Mouse (Mus musculus) megakaryocyte, adult 5-6 weeks (primary cell): ENCODE data around the gene Olfr1336. TPM values are rescaled to one million over a fixed set of nuclear protein-coding genes. Genes with fewer than 3 reads are reported as not detected.
"Not testable (repeated sequence)": the region's sequence is repeated elsewhere in the genome, so short reads cannot be mapped to it uniquely, and the experiment has no call there.

Source experiments
- ATAC-seq: 2 replicates; pipeline ENCODE4 v1.8.0; 2016; ENCODE audit warnings: mild to moderate bottlenecking, inconsistent platforms; ENCODE audit not compliant: poor library complexity, severe bottlenecking
- total RNA-seq, 2 experiments: library from RNA; stranded (forward) in 1 of 2; stranded (reverse) in 1 of 2; fragments of 153-499, 151-499 nt in 1 of 2; fragments of 221-1000, 200-1000 nt in 1 of 2; gene quantifications; 2 replicates each; pipeline versions ENCODE4 v1.2.3 to v1.2.4; 2015 to 2017

The Olfr1336 gene
- total RNA-seq (2015): not detected in 2 replicates
- not detected in 2 replicates for total RNA-seq (2017)

- no peak for ATAC-seq
These were observed at the start of gene Olfr1336 for GRCm38 (mm10) chr7:6455868-6456267. Gene Olfr1336, plus strand, starts transcription at chr7:6456168.

GRCm38 (mm10) chr7:6410043-6410442 is 45.9 kb upstream of the Olfr1336 start, which contains the start of gene Gm20715:
Gene Gm20715, plus strand, starts transcription at chr7:6410277.
- ATAC-seq: peak; percentile 100

- no peak for ATAC-seq
These were observed 41.1 kb upstream of the Olfr1336 start for GRCm38 (mm10) chr7:6414626-6415441.

GRCm38 (mm10) chr7:6415442-6415787 is 40.6 kb upstream of the Olfr1336 start:
- ATAC-seq: no peak

GRCm38 (mm10) chr7:6419894-6420293 is 36.1 kb upstream of the Olfr1336 start:
- no peak for ATAC-seq

GRCm38 (mm10) chr7:6429381-6429780 is 26.6 kb upstream of the Olfr1336 start:
- ATAC-seq: no peak

GRCm38 (mm10) chr7:6430342-6430741 is 25.6 kb upstream of the Olfr1336 start:
- peak; percentile 45; the same call in 1 of the 2 replicates for ATAC-seq

GRCm38 (mm10) chr7:6438388-6438787 is 17.6 kb upstream of the Olfr1336 start, which contains the start of gene Olfr1344:
Gene Olfr1344, plus strand, starts transcription at chr7:6438688.
- no peak for ATAC-seq

GRCm38 (mm10) chr7:6441173-6441572 is 14.8 kb upstream of the Olfr1336 start:
- no peak for ATAC-seq

- no peak for ATAC-seq
These were observed 8.2 kb upstream of the Olfr1336 start for GRCm38 (mm10) chr7:6447771-6448170.

- ATAC-seq: no peak
These were observed 431 bp downstream of the Olfr1336 start for GRCm38 (mm10) chr7:6456399-6456798.

GRCm38 (mm10) chr7:6466951-6467350 is 11.0 kb downstream of the Olfr1336 start, which contains the start of gene Olfr1346:
Gene Olfr1346, plus strand, starts transcription at chr7:6467101.
- ATAC-seq: no peak

GRCm38 (mm10) chr7:6477633-6478032 is 21.7 kb downstream of the Olfr1336 start:
- not testable (repeated sequence) for ATAC-seq

GRCm38 (mm10) chr7:6486841-6487240 is 30.9 kb downstream of the Olfr1336 start, which contains the start of gene Olfr5:
Gene Olfr5, minus strand, starts transcription at chr7:6486941.
- no peak for ATAC-seq

- ATAC-seq: no peak
These were observed 43.7 kb downstream of the Olfr1336 start, which contains the start of gene Olfr1347 for GRCm38 (mm10) chr7:6499655-6500054. Gene Olfr1347, minus strand, starts transcription at chr7:6499755.

GRCm38 (mm10) chr7:6508648-6509047 is 52.7 kb downstream of the Olfr1336 start, which contains the start of gene Olfr1348:
Gene Olfr1348, minus strand, starts transcription at chr7:6508748.
- ATAC-seq: no peak

Other genes starting within 250 kb of the Olfr1336 start
- not detected in 2 replicates for gene Zscan5b, start 233.9 kb upstream of the Olfr1336 start, total RNA-seq (2015)
- not detected in 2 replicates for gene Zscan5b, start 233.9 kb upstream of the Olfr1336 start, total RNA-seq (2017)
- not detected in 2 replicates for gene Epp13, start 203.5 kb upstream of the Olfr1336 start, total RNA-seq (2015)
- gene Epp13, start 203.5 kb upstream of the Olfr1336 start, total RNA-seq (2017): not detected in 2 replicates
- 0.69 and 1.3 TPM in 2 replicates for gene Zfp667, start 169.6 kb upstream of the Olfr1336 start, total RNA-seq (2015)
- gene Zfp667, start 169.6 kb upstream of the Olfr1336 start, total RNA-seq (2017): 0.99 and 3.0 TPM in 2 replicates
- 0.96 and 1.3 TPM in 2 replicates for gene Zfp583, start 124.9 kb upstream of the Olfr1336 start, total RNA-seq (2015)
- gene Zfp583, start 124.9 kb upstream of the Olfr1336 start, total RNA-seq (2017): 0.88 and 1.8 TPM in 2 replicates
- 0.13 and 0.21 TPM in 2 replicates for gene Gm3854, start 112.4 kb upstream of the Olfr1336 start, total RNA-seq (2015)
- not detected in 2 replicates for gene Gm3854, start 112.4 kb upstream of the Olfr1336 start, total RNA-seq (2017)
- 2.9 and 4.3 TPM in 2 replicates for gene Zfp78, start 92.9 kb upstream of the Olfr1336 start, total RNA-seq (2015)
- gene Zfp78, start 92.9 kb upstream of the Olfr1336 start, total RNA-seq (2017): 2.0 and 5.1 TPM in 2 replicates
- gene Zfp28, start 72.9 kb upstream of the Olfr1336 start, total RNA-seq (2015): 1.5 and 2.5 TPM in 2 replicates
- 0.73 and 0.81 TPM in 2 replicates for gene Zfp28, start 72.9 kb upstream of the Olfr1336 start, total RNA-seq (2017)
- gene Smim17, start 57.5 kb upstream of the Olfr1336 start, total RNA-seq (2015): not detected in 2 replicates
- gene Smim17, start 57.5 kb upstream of the Olfr1336 start, total RNA-seq (2017): not detected in 2 replicates
- gene Gm20715, start 45.9 kb upstream of the Olfr1336 start, total RNA-seq (2015): not detected in 2 replicates
- gene Gm20715, start 45.9 kb upstream of the Olfr1336 start, total RNA-seq (2017): not detected in 2 replicates
- not detected in 2 replicates for gene Olfr1344, start 17.5 kb upstream of the Olfr1336 start, total RNA-seq (2015)
- not detected in 2 replicates for gene Olfr1344, start 17.5 kb upstream of the Olfr1336 start, total RNA-seq (2017)
- not detected in 2 replicates for gene Olfr1346, start 10.9 kb downstream of the Olfr1336 start, total RNA-seq (2015)
- not detected in 2 replicates for gene Olfr1346, start 10.9 kb downstream of the Olfr1336 start, total RNA-seq (2017)
- gene Olfr5, start 30.8 kb downstream of the Olfr1336 start, total RNA-seq (2015): not detected in 2 replicates
- gene Olfr5, start 30.8 kb downstream of the Olfr1336 start, total RNA-seq (2017): not detected in 2 replicates
- not detected in 2 replicates for gene Olfr1347, start 43.6 kb downstream of the Olfr1336 start, total RNA-seq (2015)
- gene Olfr1347, start 43.6 kb downstream of the Olfr1336 start, total RNA-seq (2017): not detected in 2 replicates
- not detected in 2 replicates for gene Olfr1348, start 52.6 kb downstream of the Olfr1336 start, total RNA-seq (2015)
- gene Olfr1348, start 52.6 kb downstream of the Olfr1336 start, total RNA-seq (2017): not detected in 2 replicates
- not detected in 2 replicates for gene Olfr1349, start 66.8 kb downstream of the Olfr1336 start, total RNA-seq (2015)
- not detected in 2 replicates for gene Olfr1349, start 66.8 kb downstream of the Olfr1336 start, total RNA-seq (2017)
- not detected in 2 replicates for gene Olfr1350, start 108.7 kb downstream of the Olfr1336 start, total RNA-seq (2015)
- not detected in 2 replicates for gene Olfr1350, start 108.7 kb downstream of the Olfr1336 start, total RNA-seq (2017)
- not detected in 2 replicates for gene Zim1, start 240.3 kb downstream of the Olfr1336 start, total RNA-seq (2015)
- gene Zim1, start 240.3 kb downstream of the Olfr1336 start, total RNA-seq (2017): not detected in 2 replicates